Mouse (Mus musculus) lung, embryonic 16.5 days (tissue): Measurements from ENCODE around the gene Grsf1. TPM values are rescaled to one million over a fixed set of nuclear protein-coding genes. Genes with fewer than 3 reads are reported as not detected.

Experiments
- ATAC-seq: fragments of 200-750 bp; cut with Nextera tagmentation; 2 replicates; pipeline ENCODE4 v1.8.0; 2017; ENCODE audit warnings: low read depth, mild to moderate bottlenecking, moderate library complexity
- H3K27ac ChIP-seq: fragments of 300-500 bp; sonication (generic); 2 replicates; pipeline ENCODE4 v1.5.1; 2014; ENCODE audit warnings: mild to moderate bottlenecking, control low read depth, low read length
- H3K27me3 ChIP-seq: fragments of 300-500 bp; sonication (generic); 2 replicates; pipeline ENCODE4 v1.6.1; 2014; ENCODE audit warnings: low read depth, low read length, mixed read lengths; ENCODE audit not compliant: control insufficient read depth, insufficient read depth
- H3K36me3 ChIP-seq: fragments of 300-500 bp; sonication (generic); 2 replicates; pipeline ENCODE4 v1.6.1; 2014; ENCODE audit warnings: low read length; ENCODE audit not compliant: control insufficient read depth, insufficient read depth
- H3K4me1 ChIP-seq: fragments of 300-500 bp; sonication (generic); replicated peaks from 2 replicates; pipeline ENCODE4 v1.6.1; 2014; ENCODE audit warnings: low read length, mixed read lengths; ENCODE audit not compliant: control insufficient read depth, insufficient read depth
- H3K4me2 ChIP-seq: fragments of 300-500 bp; sonication (generic); 2 replicates; pipeline ENCODE4 v1.6.1; 2014; ENCODE audit warnings: low read depth, low read length, control low read depth
- H3K4me3 ChIP-seq: fragments of 300-500 bp; sonication (generic); 2 replicates; pipeline ENCODE4 v1.5.1; 2014; ENCODE audit warnings: mild to moderate bottlenecking, low read length, control low read depth
- H3K9ac ChIP-seq: fragments of 300-500 bp; sonication (generic); 2 replicates; pipeline ENCODE4 v1.6.1; 2014; ENCODE audit warnings: low read length, control low read depth
- H3K9me3 ChIP-seq: fragments of 300-500 bp; sonication (generic); 2 replicates; pipeline ENCODE4 v1.6.1; 2016; ENCODE audit warnings: low read length; ENCODE audit not compliant: control insufficient read depth
- WGBS: fragments of 180-500 bp; shearing (Covaris S2); extraction: QIAGEN DNeasy Blood & Tissue Kit; methylation state at CpG from one replicate; pipeline ENCODE4 v1.1.7; 2014; 5-methylcytosine and 5-hydroxymethylcytosine counted together
- polyA plus RNA-seq: library from polyadenylated mRNA; unstranded; fragments of >200 nt; fragmentation: Nextera tagmentation; extraction: Ambion mirVana; gene quantifications from 2 replicates; pipeline ENCODE4 v1.2.1, GENCODE M21; 2015

Gene Grsf1
- polyA plus RNA-seq, 1 experiment from 2014 or later, result 47.7 TPM

- H3K4me3 ChIP-seq, result no peak overlapping the region
- peak; percentile 52; the same call in 1 of the 2 replicates for ATAC-seq
- H3K27ac ChIP-seq, result no peak overlapping the region
- no peaks in the 10 kb centered on the region for H3K27me3 ChIP-seq
- no peak overlapping the region for H3K9ac ChIP-seq
- WGBS, result 63% methylated on average over 4 of the region's 4 CpGs
- no peaks in the 10 kb centered on the region for H3K9me3 ChIP-seq
- 0 out of 2 replicates have a peak, but pooled peaks cover 2% of the 10 kb centered on the region for H3K36me3 ChIP-seq
- H3K4me1 ChIP-seq, result no peaks in the 10 kb centered on the region
- H3K4me2 ChIP-seq, result no peak overlapping the region
Measured at GRCm38 (mm10) chr5:88616988-88617387, 59.0 kb downstream of the Grsf1 start.

DNA sequence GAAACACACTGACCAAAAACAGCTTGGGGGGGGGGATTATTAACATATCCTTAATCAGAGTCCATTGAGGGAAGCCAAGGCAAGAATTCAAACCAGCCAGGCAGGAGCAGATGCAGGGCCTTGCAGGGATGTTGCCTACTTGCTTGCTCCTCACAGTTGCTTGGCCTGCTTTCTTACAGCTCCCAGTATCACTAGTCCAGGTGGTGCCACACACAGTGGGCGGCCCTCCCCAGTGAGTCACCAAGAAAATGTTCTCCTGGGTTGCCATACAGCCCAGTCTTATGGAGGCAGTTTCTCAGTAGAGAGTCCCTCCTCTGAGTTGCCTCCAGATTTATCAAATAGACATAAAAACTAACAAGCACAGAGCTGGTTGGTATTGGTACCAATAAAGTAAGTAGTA, 61.8 kb downstream of the Grsf1 start:
- H3K9me3 ChIP-seq, result no peaks in the 10 kb centered on the region
- no peaks in the 10 kb centered on the region for H3K4me1 ChIP-seq
- 86% methylated on average over 1 of the region's 1 CpGs for WGBS
- ATAC-seq, result no peak
- no peak overlapping the region for H3K27ac ChIP-seq
- no peaks in the 10 kb centered on the region for H3K27me3 ChIP-seq
- no peak overlapping the region for H3K4me3 ChIP-seq
- no peak overlapping the region for H3K9ac ChIP-seq
- H3K36me3 ChIP-seq, result 0 out of 2 replicates have a peak, but pooled peaks cover 2% of the 10 kb centered on the region
- H3K4me2 ChIP-seq, result no peak overlapping the region

Other genes starting within 250 kb of the Grsf1 start
- not detected in 2 replicates for gene Ambn, start 220.2 kb downstream of the Grsf1 start, polyA plus RNA-seq
- gene Enam, start 188.2 kb downstream of the Grsf1 start, polyA plus RNA-seq, result not detected in 2 replicates
- 0.10 TPM in 1 of 2 replicates, not detected in the other for gene Jchain, start 148.3 kb downstream of the Grsf1 start, polyA plus RNA-seq
- 60.5 and 63.9 TPM in 2 replicates for gene Utp3, start 121.7 kb downstream of the Grsf1 start, polyA plus RNA-seq
- 8.7 and 9.1 TPM in 2 replicates for gene Rufy3, start 111.1 kb downstream of the Grsf1 start, polyA plus RNA-seq
- gene Mob1b, start 44.7 kb upstream of the Grsf1 start, polyA plus RNA-seq, result 12.1 and 13.4 TPM in 2 replicates
- 47.1 and 47.4 TPM in 2 replicates for gene Dck, start 88.8 kb upstream of the Grsf1 start, polyA plus RNA-seq
- gene Slc4a4, start 210.6 kb upstream of the Grsf1 start, polyA plus RNA-seq, result 2.4 and 2.8 TPM in 2 replicates